Mouse (Mus musculus): ENCODE results near the gene Eif1. TPM values are rescaled to one million over a fixed set of nuclear protein-coding genes. Genes with fewer than 3 reads are reported as not detected.

Gene Eif1
- polyA plus RNA-seq (2015; fragmentation: Nextera tagmentation; extraction: Ambion mirVana), result 1,889 and 2,012 TPM in 2 replicates

DNA sequence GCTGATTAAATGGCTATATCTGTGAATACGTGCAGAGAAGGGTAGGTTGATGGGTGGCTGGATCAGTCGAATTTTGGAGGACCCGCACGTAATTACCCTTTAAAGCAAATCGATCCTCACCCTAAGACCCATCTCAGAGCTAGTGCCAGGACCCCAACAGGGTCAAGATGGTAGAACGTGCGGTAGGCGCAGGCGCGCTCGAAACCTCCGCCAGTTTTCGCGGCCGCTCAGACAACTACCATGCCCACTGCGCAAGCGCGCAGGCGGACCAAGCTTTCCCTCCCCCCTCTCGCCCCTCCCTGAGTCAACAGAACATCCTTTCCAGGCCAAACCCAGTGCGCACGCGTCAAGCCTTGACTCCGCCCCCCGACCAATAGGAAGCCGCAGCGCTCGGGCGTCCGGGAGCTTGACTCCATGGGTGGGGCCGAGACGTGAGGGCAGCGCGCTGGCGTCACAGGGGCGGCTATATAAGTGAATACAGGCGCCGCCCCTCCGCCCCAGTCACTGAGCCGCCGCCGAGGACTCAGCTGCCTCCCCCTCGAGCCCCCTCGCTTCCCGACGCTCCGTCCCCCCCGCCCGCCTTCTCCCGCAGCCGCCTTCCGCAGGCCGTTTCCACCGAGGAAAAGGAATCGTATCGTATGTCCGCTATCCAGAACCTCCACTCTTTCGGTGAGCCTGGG, at the start of gene Eif1:
Gene Eif1 (plus strand): TSS at position 394 of the 680 bp plus-strand sequence.

DNA sequence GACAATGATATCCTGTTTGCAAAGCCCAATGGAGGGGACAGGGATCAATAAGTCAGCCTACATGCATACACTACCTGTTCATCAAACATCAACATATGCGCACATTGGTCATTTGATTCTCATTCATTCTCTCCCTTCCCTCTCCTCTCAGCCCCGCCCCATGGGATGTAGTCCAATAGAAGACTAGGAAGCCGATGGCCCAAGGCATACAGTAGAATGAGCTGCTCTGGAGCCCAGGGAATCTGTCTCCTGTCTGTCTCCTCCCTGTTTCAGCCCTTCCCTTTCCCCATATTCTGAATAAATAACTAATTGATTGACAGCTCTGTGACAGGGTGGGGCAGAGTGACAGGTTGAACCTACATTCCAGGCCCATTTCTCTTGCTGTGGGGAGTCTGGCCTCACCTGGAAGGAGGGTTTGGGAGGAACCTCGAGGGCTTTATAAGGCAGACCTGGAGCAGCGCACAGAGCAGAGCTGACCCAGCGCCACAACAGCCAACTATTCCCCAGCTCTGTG, 14.3 kb downstream of the Eif1 start, which contains the start of gene Gast:
Gene Gast (plus strand): TSS at position 464 of the 514 bp plus-strand sequence.

DNA sequence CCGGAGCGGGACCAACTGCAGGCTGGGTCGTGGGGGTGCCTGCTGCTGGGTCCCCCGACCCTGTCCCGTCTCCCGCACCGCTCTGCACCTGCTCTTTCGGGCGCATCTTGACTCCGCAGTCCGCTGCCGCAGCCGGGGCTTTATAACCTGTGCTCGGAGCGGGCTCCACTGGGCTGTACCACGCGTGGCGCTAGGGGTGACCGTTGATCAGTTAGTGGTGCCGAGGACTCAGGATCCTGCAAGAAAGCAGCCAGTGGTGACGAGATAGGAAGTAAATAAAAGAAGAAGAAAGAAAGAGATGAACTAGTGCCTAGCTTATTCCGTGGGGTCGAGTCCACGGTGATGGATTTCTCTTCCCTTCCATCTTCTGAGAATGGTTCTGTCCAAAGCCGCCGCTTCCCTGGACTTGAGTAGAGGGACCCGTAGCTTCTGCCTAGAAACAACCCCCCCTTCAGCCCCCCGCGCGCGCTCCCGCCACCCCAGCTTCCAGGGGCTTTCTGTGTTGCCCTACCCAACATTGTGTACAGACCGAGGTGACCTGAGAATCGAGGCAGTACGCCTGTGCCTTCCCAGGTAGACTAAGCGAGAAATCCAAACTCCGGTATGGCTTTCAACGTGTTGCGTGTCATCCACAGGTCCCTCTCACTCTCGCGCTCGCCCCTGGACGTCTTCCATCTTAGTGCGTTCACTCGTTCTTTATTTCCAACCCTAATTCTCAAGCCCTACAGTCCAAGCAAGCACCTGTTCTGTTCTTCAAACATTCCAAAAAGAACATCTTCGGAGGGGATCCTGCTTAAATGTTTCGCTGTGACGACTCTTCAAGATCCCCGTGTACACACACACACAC, 36.5 kb downstream of the Eif1 start, which contains the start of gene Hap1:
Gene Hap1 (minus strand): TSS at position 157 of the 847 bp plus-strand sequence.

Other genes starting within 250 kb of the Eif1 start
- gene Krt32, start 231.7 kb upstream of the Eif1 start, polyA plus RNA-seq (2015; fragmentation: Nextera tagmentation; extraction: Ambion mirVana), result not detected in 2 replicates
- not detected in 2 replicates for gene Krt35, start 223.6 kb upstream of the Eif1 start, polyA plus RNA-seq (2015; fragmentation: Nextera tagmentation; extraction: Ambion mirVana)
- gene Krt36, start 214.3 kb upstream of the Eif1 start, polyA plus RNA-seq (2015; fragmentation: Nextera tagmentation; extraction: Ambion mirVana), result 0.10 and 0.16 TPM in 2 replicates
- 1.4 and 1.9 TPM in 2 replicates for gene Krt13, start 198.3 kb upstream of the Eif1 start, polyA plus RNA-seq (2015; fragmentation: Nextera tagmentation; extraction: Ambion mirVana)
- gene Krt15, start 184.0 kb upstream of the Eif1 start, polyA plus RNA-seq (2015; fragmentation: Nextera tagmentation; extraction: Ambion mirVana), result 795 and 814 TPM in 2 replicates
- gene Krt19, start 171.2 kb upstream of the Eif1 start, polyA plus RNA-seq (2015; fragmentation: Nextera tagmentation; extraction: Ambion mirVana), result 788 and 849 TPM in 2 replicates
- not detected in 2 replicates for gene Krt9, start 126.6 kb upstream of the Eif1 start, polyA plus RNA-seq (2015; fragmentation: Nextera tagmentation; extraction: Ambion mirVana)
- 230 and 251 TPM in 2 replicates for gene Krt14, start 112.3 kb upstream of the Eif1 start, polyA plus RNA-seq (2015; fragmentation: Nextera tagmentation; extraction: Ambion mirVana)
- not detected in 2 replicates for gene Krt16, start 71.0 kb upstream of the Eif1 start, polyA plus RNA-seq (2015; fragmentation: Nextera tagmentation; extraction: Ambion mirVana)
- gene Krt17, start 58.9 kb upstream of the Eif1 start, polyA plus RNA-seq (2015; fragmentation: Nextera tagmentation; extraction: Ambion mirVana), result 4.6 and 5.2 TPM in 2 replicates
- not detected in 2 replicates for gene Krt42, start 50.0 kb upstream of the Eif1 start, polyA plus RNA-seq (2015; fragmentation: Nextera tagmentation; extraction: Ambion mirVana)
- not detected in 2 replicates for gene Gast, start 14.5 kb downstream of the Eif1 start, polyA plus RNA-seq (2015; fragmentation: Nextera tagmentation; extraction: Ambion mirVana)
- 1.4 and 2.0 TPM in 2 replicates for gene Hap1, start 36.2 kb downstream of the Eif1 start, polyA plus RNA-seq (2015; fragmentation: Nextera tagmentation; extraction: Ambion mirVana)
- gene Jup, start 77.9 kb downstream of the Eif1 start, polyA plus RNA-seq (2015; fragmentation: Nextera tagmentation; extraction: Ambion mirVana), result 114 and 129 TPM in 2 replicates
- 77.6 and 84.4 TPM in 2 replicates for gene P3h4, start 95.0 kb downstream of the Eif1 start, polyA plus RNA-seq (2015; fragmentation: Nextera tagmentation; extraction: Ambion mirVana)
- gene Fkbp10, start 95.8 kb downstream of the Eif1 start, polyA plus RNA-seq (2015; fragmentation: Nextera tagmentation; extraction: Ambion mirVana), result 148 and 172 TPM in 2 replicates
- 238 and 265 TPM in 2 replicates for gene Nt5c3b, start 121.9 kb downstream of the Eif1 start, polyA plus RNA-seq (2015; fragmentation: Nextera tagmentation; extraction: Ambion mirVana)
- gene Klhl10, start 122.0 kb downstream of the Eif1 start, polyA plus RNA-seq (2015; fragmentation: Nextera tagmentation; extraction: Ambion mirVana), result 0.63 and 0.71 TPM in 2 replicates
- 4.9 TPM in 2 replicates for gene Klhl11, start 152.9 kb downstream of the Eif1 start, polyA plus RNA-seq (2015; fragmentation: Nextera tagmentation; extraction: Ambion mirVana)
- gene Acly, start 208.1 kb downstream of the Eif1 start, polyA plus RNA-seq (2015; fragmentation: Nextera tagmentation; extraction: Ambion mirVana), result 81.8 and 108 TPM in 2 replicates
- 0.18 and 0.28 TPM in 2 replicates for gene Ttc25, start 225.7 kb downstream of the Eif1 start, polyA plus RNA-seq (2015; fragmentation: Nextera tagmentation; extraction: Ambion mirVana)